23 mouse cellular contexts compared by ENCODE assay signal in the genomic region with DNA sequence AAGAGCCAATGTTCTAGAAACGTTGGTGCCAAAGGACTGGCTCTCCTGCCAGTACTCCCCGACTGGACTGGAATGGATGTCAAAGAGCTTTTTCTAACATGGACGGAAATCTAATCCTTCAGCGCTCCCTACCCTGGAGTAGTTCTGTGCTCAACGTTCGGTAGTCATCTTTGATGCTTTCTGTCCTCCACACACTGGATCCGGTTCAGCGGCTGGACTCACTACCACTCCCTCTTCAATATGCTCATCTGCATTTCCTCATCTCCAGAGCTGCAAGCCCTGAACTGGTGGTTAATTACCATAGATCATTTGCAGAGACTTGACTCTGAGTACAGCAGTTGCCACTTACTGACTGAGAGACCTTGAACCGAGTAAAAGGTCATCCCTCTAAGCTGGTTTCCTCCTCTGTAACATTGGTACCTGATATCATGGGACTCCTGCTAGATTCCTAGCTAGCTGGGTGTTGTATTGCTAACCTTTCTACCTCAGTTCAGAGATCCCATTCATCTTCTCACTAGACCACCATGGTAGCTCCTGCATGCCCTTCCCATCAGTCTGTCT.
DNase-seq lines count a peak whose midpoint lies in the region; ATAC-seq and TF ChIP-seq lines count a peak whose summit lies in the region.
"Had no signal": no experiment of that assay in that cellular context is flagged by ENCODE, and none has a peak within 500 bp of the region (broad histone marks: within the 10 kb centered on the region; RNA-seq: fewer than 3 reads in every experiment).

No protein-coding gene starts in this region.

- H3K4me2 ChIP-seq in kidney, embryonic 14.5 days (replicated peaks; ENCODE audit: low read depth, low read length), result no peak overlapping the region
- no peak overlapping the region for H3K4me2 ChIP-seq in kidney, embryonic 16.5 days (replicated peaks; ENCODE audit: low read depth, low read length)
- H3K4me2 ChIP-seq in midbrain, embryonic 11.5 days, result no peak overlapping the region
- H3K4me2 ChIP-seq: embryonic facial prominence, embryonic 13.5 days; embryonic facial prominence, embryonic 15.5 days; forebrain, embryonic 12.5 days had no signal

- H3K4me1 ChIP-seq in kidney, embryonic 14.5 days (ENCODE audit: control insufficient read depth, insufficient read depth, low read length), result no peaks in the 10 kb centered on the region
- H3K4me1 ChIP-seq in kidney, embryonic 16.5 days (ENCODE audit: insufficient read depth, low read length), result no peaks in the 10 kb centered on the region
- no peaks in the 10 kb centered on the region for H3K4me1 ChIP-seq in kidney, adult 2 months (ENCODE audit: control insufficient read depth, insufficient read depth, low read length)
- H3K4me1 ChIP-seq in midbrain, embryonic 11.5 days (ENCODE audit: control insufficient read depth, insufficient read depth, low read length), result no peaks in the 10 kb centered on the region
- no peaks in the 10 kb centered on the region for H3K4me1 ChIP-seq in midbrain, embryonic 10.5 days
- H3K4me1 ChIP-seq: embryonic facial prominence, embryonic 13.5 days; embryonic facial prominence, embryonic 15.5 days; forebrain, embryonic 10.5 days; forebrain, embryonic 12.5 days had no signal

- H3K27ac ChIP-seq in kidney, embryonic 14.5 days (ENCODE audit: low read depth, low read length), result no peak overlapping the region
- H3K27ac ChIP-seq in kidney, embryonic 16.5 days (ENCODE audit: low read length), result no peak overlapping the region
- no peak overlapping the region for H3K27ac ChIP-seq in kidney, adult 2 months (ENCODE audit: insufficient read depth, low read depth, low read length)
- 0 out of 2 replicates have a peak overlapping the region, but pooled peaks have one; percentile 1 for H3K27ac ChIP-seq in layer of hippocampus, adult 2 months
- no peak overlapping the region for H3K27ac ChIP-seq in midbrain, embryonic 11.5 days (ENCODE audit: low read depth, low read length)
- no peak overlapping the region for H3K27ac ChIP-seq in midbrain, embryonic 10.5 days (replicated peaks)
- H3K27ac ChIP-seq: embryonic facial prominence, embryonic 13.5 days; embryonic facial prominence, embryonic 15.5 days; forebrain, embryonic 10.5 days; forebrain, embryonic 12.5 days had no signal

- H3K36me3 ChIP-seq in kidney, embryonic 14.5 days (ENCODE audit: control insufficient read depth, insufficient read depth, low read length), result no peaks in the 10 kb centered on the region
- no peaks in the 10 kb centered on the region for H3K36me3 ChIP-seq in kidney, embryonic 16.5 days (ENCODE audit: insufficient read depth, low read length)
- H3K36me3 ChIP-seq in kidney, adult 2 months (ENCODE audit: control insufficient read depth, insufficient read depth, low read length), result no peaks in the 10 kb centered on the region
- no peaks in the 10 kb centered on the region for H3K36me3 ChIP-seq in midbrain, embryonic 11.5 days (ENCODE audit: control insufficient read depth, insufficient read depth, low read length)
- no peaks in the 10 kb centered on the region for H3K36me3 ChIP-seq in midbrain, embryonic 10.5 days
- H3K36me3 ChIP-seq: embryonic facial prominence, embryonic 13.5 days; embryonic facial prominence, embryonic 15.5 days; forebrain, embryonic 10.5 days; forebrain, embryonic 12.5 days had no signal

- DNase-seq in kidney, adult 9 months, result no peak
- no peak for DNase-seq in kidney, adult 2 months
- no peak for DNase-seq in layer of hippocampus, adult 2 months (ENCODE audit: low spot score in 2 of 2)
- no peak for DNase-seq in layer of hippocampus, postnatal 14 days (ENCODE audit: low spot score in 2 of 2)
- DNase-seq in midbrain, embryonic 11.5 days (ENCODE audit: low spot score, missing footprints), result peak; percentile 21
- DNase-seq in midbrain, embryonic 10.5 days (ENCODE audit: low spot score), result no peak
- DNase-seq: adrenal gland, adult 2 months; adrenal gland, postnatal 10 days; adrenal gland, postnatal 25 days; cerebellum, adult 11 months; cerebellum, adult 18-20 months; cerebellum, adult 8-10 months; cerebellum, adult 9-11 months; cerebellum, postnatal 36 days; embryo, embryonic 11 days had no signal

- no peak for TF ChIP-seq CTCF in kidney, adult 2 months (conservative IDR thresholded peaks at IDR 0.05; ENCODE audit: insufficient read depth, insufficient read length, low read depth, low read length)
- no peak for TF ChIP-seq CTCF in layer of hippocampus, adult 2 months (conservative IDR thresholded peaks at IDR 0.05)

- no peaks in the 10 kb centered on the region for H3K27me3 ChIP-seq in kidney, embryonic 14.5 days (ENCODE audit: control insufficient read depth, insufficient read depth, low read length)
- no peaks in the 10 kb centered on the region; the same call in 1 of the 2 replicates for H3K27me3 ChIP-seq in kidney, embryonic 16.5 days (ENCODE audit: insufficient read depth, low read length)
- no peaks in the 10 kb centered on the region for H3K27me3 ChIP-seq in kidney, adult 2 months (replicated peaks; ENCODE audit: control insufficient read depth, insufficient read depth, low read length)
- H3K27me3 ChIP-seq in midbrain, embryonic 11.5 days (ENCODE audit: control insufficient read depth, insufficient read depth, low read length), result no peaks in the 10 kb centered on the region
- H3K27me3 ChIP-seq in midbrain, embryonic 10.5 days (ENCODE audit: low read depth, poor library complexity, severe bottlenecking), result no peaks in the 10 kb centered on the region
- H3K27me3 ChIP-seq: embryonic facial prominence, embryonic 13.5 days; embryonic facial prominence, embryonic 15.5 days; forebrain, embryonic 12.5 days had no signal

- no peaks in the 10 kb centered on the region for H3K9me3 ChIP-seq in kidney, embryonic 14.5 days (ENCODE audit: control insufficient read depth, low read length)
- no peaks in the 10 kb centered on the region for H3K9me3 ChIP-seq in kidney, embryonic 16.5 days (ENCODE audit: low read length)
- H3K9me3 ChIP-seq in midbrain, embryonic 11.5 days (ENCODE audit: control insufficient read depth, low read length), result no peaks in the 10 kb centered on the region
- no peaks in the 10 kb centered on the region for H3K9me3 ChIP-seq in midbrain, embryonic 10.5 days (replicated peaks)
- H3K9me3 ChIP-seq: embryonic facial prominence, embryonic 13.5 days; embryonic facial prominence, embryonic 15.5 days; forebrain, embryonic 10.5 days; forebrain, embryonic 12.5 days had no signal

- 50% methylated on average over 9 of the region's 9 CpGs for WGBS in kidney, embryonic 14.5 days
- WGBS in kidney, embryonic 16.5 days, result 52% methylated on average over 9 of the region's 9 CpGs
- 36% methylated on average over 9 of the region's 9 CpGs for WGBS in kidney, adult 2 months
- 89% methylated on average over 9 of the region's 9 CpGs for WGBS in midbrain, embryonic 11.5 days
- 90% methylated on average over 9 of the region's 9 CpGs for WGBS in midbrain, embryonic 10.5 days

- H3K4me3 ChIP-seq in kidney, embryonic 14.5 days (ENCODE audit: low read length), result no peak overlapping the region
- H3K4me3 ChIP-seq in kidney, embryonic 16.5 days (ENCODE audit: low read length), result no peak overlapping the region
- H3K4me3 ChIP-seq in kidney, adult 2 months (ENCODE audit: insufficient read depth, low read depth, low read length), result no peak overlapping the region
- H3K4me3 ChIP-seq in layer of hippocampus, adult 2 months, result no peak overlapping the region
- H3K4me3 ChIP-seq in midbrain, embryonic 11.5 days (ENCODE audit: low read depth, low read length), result no peak overlapping the region
- no peak overlapping the region for H3K4me3 ChIP-seq in midbrain, embryonic 10.5 days
- H3K4me3 ChIP-seq: embryonic facial prominence, embryonic 13.5 days; embryonic facial prominence, embryonic 15.5 days; erythroblast, embryonic 14.5 days; forebrain, embryonic 10.5 days; forebrain, embryonic 12.5 days had no signal

- no peak for TF ChIP-seq POLR2A in kidney, adult 2 months (IDR thresholded peaks at IDR 0.05; ENCODE audit: low read depth, low read length)

- H3K9ac ChIP-seq in kidney, embryonic 14.5 days (ENCODE audit: low read depth, low read length), result no peak overlapping the region
- H3K9ac ChIP-seq in kidney, embryonic 16.5 days (replicated peaks; ENCODE audit: low read length), result no peak overlapping the region
- H3K9ac ChIP-seq in midbrain, embryonic 11.5 days (ENCODE audit: low read length), result no peak overlapping the region
- H3K9ac ChIP-seq: embryonic facial prominence, embryonic 13.5 days; embryonic facial prominence, embryonic 15.5 days; forebrain, embryonic 12.5 days had no signal

- ATAC-seq in kidney, embryonic 14.5 days (ENCODE audit: low FRiP score, low TSS enrichment), result peak; percentile 89
- peak; percentile 90 for ATAC-seq in kidney, embryonic 16.5 days (ENCODE audit: low FRiP score, low TSS enrichment)
- ATAC-seq in midbrain, embryonic 11.5 days (ENCODE audit: low FRiP score), result no peak
- ATAC-seq: forebrain, embryonic 14.5 days had no signal
